In the genomic region with DNA sequence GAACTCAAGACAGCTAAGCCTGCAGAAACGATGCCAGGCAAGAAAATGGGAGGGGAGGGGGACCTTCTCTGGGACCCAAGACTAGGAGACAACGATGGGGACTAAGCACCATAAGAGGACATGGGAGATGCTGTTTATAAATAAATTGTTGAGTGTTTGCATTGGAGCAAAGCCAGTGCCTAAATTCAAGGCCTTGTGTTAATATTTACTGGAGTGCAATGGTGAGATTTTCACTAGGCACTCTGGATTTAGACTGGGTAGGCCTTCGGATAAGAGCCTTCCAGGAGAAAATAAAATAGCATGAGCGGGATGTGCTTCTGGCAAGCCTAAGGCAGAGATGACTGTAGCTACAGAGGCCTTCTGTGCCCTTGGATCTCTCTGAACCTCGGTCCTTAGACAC, we compare ENCODE assay signal across 16 mouse cellular contexts.
"Had no signal": no experiment of that assay in that cellular context is flagged by ENCODE, and none has a peak within 500 bp of the region (broad histone marks: within the 10 kb centered on the region; RNA-seq: fewer than 3 reads in every experiment).

No protein-coding gene starts in this region.

- DNase-seq: kidney, adult 2 months; kidney, postnatal 10 days; kidney, postnatal 36 days; liver; liver, embryonic 13.5 days; midbrain, embryonic 14.5 days; thymus, adult 2 months; thymus, postnatal 14 days; thymus, postnatal 4 days had no signal

- H3K27ac ChIP-seq: hindbrain, embryonic 13.5 days; intestine, embryonic 15.5 days; limb, embryonic 10.5 days; limb, embryonic 13.5 days; liver, embryonic 13.5 days; stomach, embryonic 15.5 days had no signal

- H3K36me3 ChIP-seq: hindbrain, embryonic 13.5 days; intestine, embryonic 15.5 days; limb, embryonic 10.5 days; limb, embryonic 13.5 days; liver, embryonic 13.5 days; stomach, embryonic 15.5 days had no signal

- H3K4me2 ChIP-seq: hindbrain, embryonic 13.5 days; intestine, embryonic 15.5 days; limb, embryonic 13.5 days; liver, embryonic 13.5 days; midbrain, embryonic 11.5 days; stomach, embryonic 15.5 days had no signal

- ATAC-seq: hindbrain, embryonic 16.5 days; intestine, embryonic 15.5 days had no signal

- H3K4me3 ChIP-seq: hindbrain, embryonic 13.5 days; intestine, embryonic 15.5 days; limb, embryonic 10.5 days; limb, embryonic 13.5 days; liver, embryonic 13.5 days; stomach, embryonic 15.5 days had no signal

- H3K9me3 ChIP-seq: hindbrain, embryonic 13.5 days; intestine, embryonic 15.5 days; limb, embryonic 10.5 days; limb, embryonic 13.5 days; liver, embryonic 13.5 days; stomach, embryonic 15.5 days had no signal

- H3K9ac ChIP-seq: hindbrain, embryonic 13.5 days; intestine, embryonic 15.5 days; limb, embryonic 13.5 days; liver, embryonic 13.5 days; stomach, embryonic 15.5 days had no signal

- H3K27me3 ChIP-seq: hindbrain, embryonic 13.5 days; intestine, embryonic 15.5 days; limb, embryonic 13.5 days; liver, embryonic 13.5 days; stomach, embryonic 15.5 days had no signal

- H3K4me1 ChIP-seq: hindbrain, embryonic 13.5 days; intestine, embryonic 15.5 days; limb, embryonic 10.5 days; limb, embryonic 13.5 days; liver, embryonic 13.5 days; stomach, embryonic 15.5 days had no signal
